Mouse (Mus musculus) heart, postnatal 0 days (tissue): ENCODE measurements at regions not wholly inside any gene's neighbourhood (a gene's known extent, or its start where the extent isn't known, plus 50 kb on each side); places are given as distances from the start of the nearest gene placed in this dataset.

Experiments used
- CTCF ChIP-seq: IDR thresholded peaks from 2 replicates; pipeline ENCODE4 v1.5.1; 2016; ENCODE audit warnings: antibody characterized with exemption, control low read depth, low read depth
- EP300 ChIP-seq: IDR thresholded peaks from 2 replicates; pipeline ENCODE4 v1.6.1; 2016; ENCODE audit warnings: antibody characterized with exemption, low read depth

- no peak for TF ChIP-seq CTCF
- no peak for TF ChIP-seq EP300
Measured at GRCm38 (mm10) chr17:64934411-64934810, 98.5 kb upstream of the 4930583I09Rik start.
